Mouse (Mus musculus) bone marrow, adult 2 months (tissue): ENCODE data around the gene Abcc5.

ENCODE experiments used
- CTCF ChIP-seq: fragments of 200-500 bp; IDR thresholded peaks from 2 replicates; pipeline ENCODE4 v1.5.1; 2011; ENCODE audit warnings: low read length, control low read depth; ENCODE audit not compliant: control insufficient read depth, insufficient read depth
- POLR2A ChIP-seq: fragments of 200-500 bp; IDR thresholded peaks from 2 replicates; pipeline ENCODE4 v1.6.1; 2011; ENCODE audit warnings: low read depth, mild to moderate bottlenecking, control low read depth, low read length, borderline replicate concordance; ENCODE audit not compliant: control insufficient read depth

DNA sequence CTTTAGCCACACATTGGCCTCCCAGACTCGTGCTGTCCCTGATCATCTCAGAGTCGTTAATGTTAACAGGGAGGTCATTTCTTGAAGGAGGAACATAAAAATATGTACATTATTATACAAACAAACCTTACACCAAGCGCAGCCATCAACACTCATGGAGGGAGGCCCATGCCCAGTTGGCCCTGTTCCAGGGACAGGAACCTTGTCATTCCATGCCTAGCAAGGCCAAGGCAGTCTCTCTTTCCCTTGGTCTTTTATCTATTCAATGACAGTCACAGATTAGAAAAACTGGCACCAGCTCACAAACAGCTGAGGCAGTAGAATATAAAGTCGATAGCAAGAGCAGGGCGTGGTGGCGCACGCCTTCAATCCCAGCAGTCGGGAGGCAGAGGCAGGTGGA is 48.0 kb upstream of the Abcc5 start:
- TF ChIP-seq POLR2A: no peak
- TF ChIP-seq CTCF: no peak
